Mouse (Mus musculus) G1E (cell line): ENCODE data around the gene Agtrap.

Experiments used
- CTCF ChIP-seq: IDR thresholded peaks from 2 replicates; pipeline ENCODE4 v1.5.1; 2012; ENCODE audit warnings: low read depth, low read length, inconsistent platforms, mixed read lengths
- GATA1 ChIP-seq: IDR thresholded peaks from 2 replicates; pipeline ENCODE4 v1.6.1; 2012; ENCODE audit warnings: borderline replicate concordance, low read length, inconsistent platforms, mixed read lengths

DNA sequence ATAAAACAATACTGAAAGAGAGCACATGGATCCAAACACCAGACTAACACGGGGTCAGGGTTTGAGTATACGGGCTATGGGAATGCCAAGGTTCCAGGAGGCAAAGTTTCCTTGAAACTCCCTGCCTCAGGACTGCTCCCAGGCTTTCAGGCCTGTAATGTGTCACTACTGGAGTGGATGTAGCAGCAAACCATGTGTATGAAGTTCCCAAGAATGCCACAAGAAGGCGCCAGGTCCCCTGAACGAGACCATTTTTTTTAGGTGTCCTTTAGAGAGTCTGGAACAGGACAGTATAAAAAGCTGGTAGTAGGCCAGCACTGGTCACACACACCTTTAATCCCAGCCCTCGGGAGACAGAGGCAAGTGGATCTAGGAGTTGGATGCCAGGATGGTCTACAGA is 6.3 kb upstream of the Agtrap start:
- no peak for TF ChIP-seq GATA1
- TF ChIP-seq CTCF, result no peak
